Mouse (Mus musculus): ENCODE results near the gene L3mbtl2.
A peak's percentile ranks its signal among the peaks of the same experiment; 100 is the strongest.

Gene L3mbtl2

GRCm38 (mm10) chr15:81708991-81709390 is 45.3 kb downstream of the L3mbtl2 start:
- no peak for DNase-seq (ENCODE audit: low spot score)

- no peak for DNase-seq (ENCODE audit: low spot score)
Measured at GRCm38 (mm10) chr15:81709686-81710085, 46.0 kb downstream of the L3mbtl2 start.

GRCm38 (mm10) chr15:81710801-81711200 is 47.1 kb downstream of the L3mbtl2 start:
- DNase-seq (ENCODE audit: low spot score), result no peak

- no peak for DNase-seq (ENCODE audit: low spot score)
Measured at GRCm38 (mm10) chr15:81713742-81714141, 50.1 kb downstream of the L3mbtl2 start.

GRCm38 (mm10) chr15:81718336-81719138 is 54.8 kb downstream of the L3mbtl2 start:
- no peak for DNase-seq (ENCODE audit: low spot score)

GRCm38 (mm10) chr15:81719139-81719531 is 55.4 kb downstream of the L3mbtl2 start:
- no peak for DNase-seq (ENCODE audit: low spot score)

- no peak for DNase-seq (ENCODE audit: low spot score)
Measured at GRCm38 (mm10) chr15:81722361-81722760, 58.7 kb downstream of the L3mbtl2 start.

- DNase-seq (ENCODE audit: low spot score), result no peak
Measured at GRCm38 (mm10) chr15:81723653-81724052, 60.0 kb downstream of the L3mbtl2 start.

GRCm38 (mm10) chr15:81725965-81726364 is 62.3 kb downstream of the L3mbtl2 start:
- no peak for DNase-seq (ENCODE audit: low spot score)

- DNase-seq (ENCODE audit: low spot score), result no peak
Measured at GRCm38 (mm10) chr15:81729241-81729791, 65.6 kb downstream of the L3mbtl2 start.

GRCm38 (mm10) chr15:81729792-81730635 is 66.3 kb downstream of the L3mbtl2 start:
- DNase-seq (ENCODE audit: low spot score), result peak; percentile 76

- DNase-seq (ENCODE audit: low spot score), result no peak
Measured at GRCm38 (mm10) chr15:81735075-81735474, 71.4 kb downstream of the L3mbtl2 start.
